Mouse (Mus musculus): ENCODE measurements around the gene Hcn3.

DNA sequence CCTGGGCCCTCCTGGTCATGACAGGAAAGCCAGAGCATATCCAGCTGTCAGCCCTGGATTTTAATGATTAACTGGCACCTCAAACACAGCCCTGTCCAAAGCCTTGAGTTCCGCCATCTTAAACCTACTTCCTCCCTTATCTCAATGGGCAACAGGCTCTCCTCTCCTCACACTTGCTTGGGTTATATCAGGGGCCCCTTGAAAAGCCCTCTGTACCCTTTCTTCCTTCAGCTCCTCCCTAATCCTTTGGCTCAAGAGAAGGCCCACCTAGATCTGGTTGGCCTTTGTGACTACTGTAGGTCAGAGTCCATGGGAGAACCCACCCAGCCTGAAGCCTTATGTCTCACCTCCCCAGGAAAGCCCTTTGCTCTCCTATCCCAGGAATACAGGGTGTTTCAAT lies 26.2 kb downstream of the Hcn3 start:
- no peak for TF ChIP-seq CTCF (IDR thresholded peaks at IDR 0.05; ENCODE audit: borderline replicate concordance, control insufficient read depth, extremely low read depth, insufficient read depth, low read length, poor library complexity)
- TF ChIP-seq POLR2A (IDR thresholded peaks at IDR 0.05; ENCODE audit: control insufficient read depth, extremely low read depth, insufficient read depth, low read length, poor library complexity) = no peak
